Mouse (Mus musculus) liver, postnatal 0 days (tissue): ENCODE data around the gene Ly6g6f. TPM values are rescaled to one million over a fixed set of nuclear protein-coding genes. Genes with fewer than 3 reads are reported as not detected.

Experiments
- ATAC-seq: fragments of 200-750 bp; cut with Nextera tagmentation; 2 replicates; pipeline ENCODE4 v1.8.0; 2017; ENCODE audit warnings: mild to moderate bottlenecking, moderate library complexity
- DNase-seq: peaks from one replicate; pipeline ENCODE4 v3.0.0-alpha.2; 2016
- H3K27ac ChIP-seq: fragments of 300-500 bp; sonication (generic); 2 replicates; pipeline ENCODE4 v1.5.1; 2014; ENCODE audit warnings: antibody characterized with exemption, moderate library complexity, mild to moderate bottlenecking, low read depth
- H3K27me3 ChIP-seq: fragments of 300-500 bp; sonication (generic); 2 replicates; pipeline ENCODE4 v1.6.1; 2014; ENCODE audit warnings: low read length, control low read depth, mixed read lengths; ENCODE audit not compliant: insufficient read depth
- H3K36me3 ChIP-seq: fragments of 300-500 bp; sonication (generic); replicated peaks from 2 replicates; pipeline ENCODE4 v1.6.1; 2014; ENCODE audit warnings: mild to moderate bottlenecking, control low read depth, low read length, moderate library complexity, mixed read lengths; ENCODE audit not compliant: insufficient read depth
- H3K4me1 ChIP-seq: fragments of 300-500 bp; sonication (generic); 2 replicates; pipeline ENCODE4 v1.6.1; 2014; ENCODE audit warnings: antibody characterized with exemption, mild to moderate bottlenecking, control low read depth; ENCODE audit not compliant: insufficient read depth
- H3K4me2 ChIP-seq: fragments of 300-500 bp; sonication (generic); 2 replicates; pipeline ENCODE4 v1.6.1; 2014; ENCODE audit warnings: low read depth, mild to moderate bottlenecking, low read length, moderate library complexity, mixed read lengths
- H3K4me3 ChIP-seq: fragments of 300-500 bp; sonication (generic); 2 replicates; pipeline ENCODE4 v1.5.1; 2014; ENCODE audit warnings: low read depth, low read length
- H3K9ac ChIP-seq: fragments of 300-500 bp; sonication (generic); replicated peaks from 2 replicates; pipeline ENCODE4 v1.6.1; 2014; ENCODE audit warnings: mild to moderate bottlenecking, moderate library complexity
- H3K9me3 ChIP-seq: fragments of 300-500 bp; sonication (generic); 2 replicates; pipeline ENCODE4 v1.6.1; 2016; ENCODE audit warnings: mild to moderate bottlenecking, control low read depth, low read length, mixed read lengths
- CTCF ChIP-seq: sonication (generic); IDR thresholded peaks from 2 replicates; pipeline ENCODE4 v1.5.1; 2016; ENCODE audit warnings: antibody characterized with exemption, low read depth
- EP300 ChIP-seq: IDR thresholded peaks from 2 replicates; pipeline ENCODE4 v1.6.1; 2016; ENCODE audit warnings: antibody characterized with exemption, low read depth, mild to moderate bottlenecking
- WGBS: fragments of 180-500 bp; shearing (Covaris S2); extraction: QIAGEN DNeasy Blood & Tissue Kit; methylation state at CpG from one replicate; pipeline ENCODE4 v1.1.7; 2014; ENCODE audit not compliant: insufficient replicate concordance; 5-methylcytosine and 5-hydroxymethylcytosine counted together
- polyA plus RNA-seq: library from polyadenylated mRNA; unstranded; fragments of >200 nt; fragmentation: Nextera tagmentation; extraction: Ambion mirVana; gene quantifications from 2 replicates; pipeline ENCODE4 v1.2.1, GENCODE M21; 2015

Gene Ly6g6f
- polyA plus RNA-seq, 1 experiment from 2014 or later, result 5.3 TPM

DNA sequence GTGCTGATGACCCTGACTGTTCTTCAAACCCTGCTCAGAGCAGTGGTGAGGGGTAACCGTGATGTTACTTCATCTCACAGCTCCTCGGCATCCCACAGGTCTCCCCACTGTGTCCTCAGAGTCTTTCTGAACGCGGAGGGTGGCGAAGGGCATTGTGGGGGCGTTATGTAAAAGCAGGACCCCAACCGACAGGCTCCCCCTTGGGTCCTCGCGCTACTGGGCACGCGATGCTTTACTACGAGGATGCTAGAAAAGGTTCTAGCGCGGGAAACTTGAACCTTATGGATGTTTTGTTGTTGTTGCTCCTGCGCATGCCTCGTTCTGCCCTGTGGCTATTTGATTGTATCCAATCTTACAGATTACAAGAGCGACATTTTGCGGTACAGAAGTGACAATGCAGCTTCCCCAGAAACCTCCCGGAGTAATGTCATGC lies 36.5 kb upstream of the Ly6g6f start, which contains the start of gene Csnk2b:
Gene Csnk2b, minus strand, starts transcription at position 183 of the 433 bp plus-strand sequence.
- TF ChIP-seq CTCF (peak; percentile 46), EP300 (no peak)
- H3K27me3 ChIP-seq, result no peaks in the 10 kb centered on the region
- H3K4me1 ChIP-seq, result peaks cover 22% of the 10 kb centered on the region
- H3K36me3 ChIP-seq, result peaks cover 25% of the 10 kb centered on the region
- peak; percentile 1; the same call in 1 of the 2 replicates for ATAC-seq
- peak within 1 kb of the TSS; percentile 88 for H3K4me3 ChIP-seq
- H3K27ac ChIP-seq, result peak within 1 kb of the TSS; percentile 93
- H3K9ac ChIP-seq, result peak within 1 kb of the TSS; percentile 89
- no peaks in the 10 kb centered on the region for H3K9me3 ChIP-seq
- peak; percentile 48 for DNase-seq
- H3K4me2 ChIP-seq, result peak within 1 kb of the TSS; percentile 93
- WGBS, result under 1% methylated on average over 19 of the region's 19 CpGs

DNA sequence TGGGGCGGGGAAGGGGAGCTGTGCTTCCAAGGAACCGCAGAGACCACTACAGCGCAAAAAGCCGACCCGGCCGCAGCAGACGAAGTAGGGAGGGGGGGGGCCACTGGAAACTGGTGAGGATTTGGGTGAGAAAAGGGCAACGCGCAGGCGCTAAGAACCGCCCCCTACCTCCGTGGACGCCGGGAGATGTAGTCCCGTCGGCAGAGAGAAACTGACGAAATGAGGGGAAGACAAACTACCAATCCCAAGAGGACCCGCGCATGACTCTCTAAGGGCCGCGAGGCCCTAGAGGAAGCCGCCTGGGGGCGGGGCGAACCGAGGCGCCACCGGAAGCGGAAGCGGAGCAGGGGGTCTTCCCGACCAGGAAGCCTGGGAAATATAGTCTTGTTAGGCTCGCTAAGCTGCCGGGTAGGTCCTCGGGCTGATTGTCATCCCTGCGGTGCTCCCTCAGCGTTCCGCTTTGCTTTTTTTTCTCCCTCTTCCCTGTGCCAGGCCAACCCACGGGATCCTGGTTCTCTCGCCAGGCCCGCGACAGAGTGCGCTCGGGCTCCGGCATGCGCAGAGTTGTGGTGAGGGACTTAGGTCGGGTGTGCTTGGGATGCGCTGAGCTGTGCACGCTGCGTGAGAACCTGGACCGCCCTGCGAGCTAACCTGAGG lies 35.9 kb upstream of the Ly6g6f start, which contains the start of gene Gpank1:
Gene Gpank1, plus strand, starts transcription at position 313 of the 657 bp plus-strand sequence.
- Histone ChIP-seq H3K9me3 (no peaks in the 10 kb centered on the region), H3K27ac (peak within 1 kb of the TSS; percentile 93), H3K9ac (peak within 1 kb of the TSS; percentile 89), H3K36me3 (peaks cover 28% of the 10 kb centered on the region), H3K27me3 (no peaks in the 10 kb centered on the region), H3K4me2 (peak within 1 kb of the TSS; percentile 93), H3K4me1 (peaks cover 18% of the 10 kb centered on the region), H3K4me3 (peak within 1 kb of the TSS; percentile 88)
- peak; percentile 94 for ATAC-seq
- under 1% methylated on average over 46 of the region's 50 CpGs for WGBS
- peak; percentile 58; the same call in 1 of the 2 replicates for TF ChIP-seq EP300
- no peak for TF ChIP-seq CTCF
- DNase-seq, result peak; percentile 96

DNA sequence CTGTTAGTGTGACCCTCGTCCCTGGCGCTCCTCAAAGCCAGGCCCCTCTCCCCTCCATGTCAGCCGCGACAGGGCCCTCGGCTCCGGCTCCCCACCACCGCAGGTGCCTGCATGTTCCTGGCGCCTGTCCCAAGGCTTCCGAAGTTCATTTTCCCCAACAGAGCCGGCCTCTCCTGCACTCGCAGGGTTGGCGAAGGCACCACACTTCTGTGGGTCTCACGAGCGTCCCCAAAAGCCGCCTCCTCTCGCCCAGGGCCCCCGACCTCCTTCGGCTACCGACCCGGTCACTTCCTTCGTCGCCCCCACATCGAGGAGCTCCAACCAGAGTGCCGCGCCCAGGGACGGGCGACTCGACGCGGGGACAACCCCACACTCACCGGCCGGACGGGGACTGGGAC lies 35.3 kb upstream of the Ly6g6f start:
- Histone ChIP-seq H3K36me3 (peaks cover 33% of the 10 kb centered on the region), H3K4me3 (peak overlapping the region; percentile 88), H3K27me3 (no peaks in the 10 kb centered on the region), H3K27ac (peak overlapping the region; percentile 63), H3K9me3 (no peaks in the 10 kb centered on the region), H3K9ac (peak overlapping the region; percentile 89), H3K4me2 (peak overlapping the region; percentile 84), H3K4me1 (peaks cover 17% of the 10 kb centered on the region)
- DNase-seq, result no peak
- TF ChIP-seq EP300, result no peak
- no peak for TF ChIP-seq CTCF
- peak; percentile 10 for ATAC-seq
- under 1% methylated on average over 33 of the region's 33 CpGs for WGBS

DNA sequence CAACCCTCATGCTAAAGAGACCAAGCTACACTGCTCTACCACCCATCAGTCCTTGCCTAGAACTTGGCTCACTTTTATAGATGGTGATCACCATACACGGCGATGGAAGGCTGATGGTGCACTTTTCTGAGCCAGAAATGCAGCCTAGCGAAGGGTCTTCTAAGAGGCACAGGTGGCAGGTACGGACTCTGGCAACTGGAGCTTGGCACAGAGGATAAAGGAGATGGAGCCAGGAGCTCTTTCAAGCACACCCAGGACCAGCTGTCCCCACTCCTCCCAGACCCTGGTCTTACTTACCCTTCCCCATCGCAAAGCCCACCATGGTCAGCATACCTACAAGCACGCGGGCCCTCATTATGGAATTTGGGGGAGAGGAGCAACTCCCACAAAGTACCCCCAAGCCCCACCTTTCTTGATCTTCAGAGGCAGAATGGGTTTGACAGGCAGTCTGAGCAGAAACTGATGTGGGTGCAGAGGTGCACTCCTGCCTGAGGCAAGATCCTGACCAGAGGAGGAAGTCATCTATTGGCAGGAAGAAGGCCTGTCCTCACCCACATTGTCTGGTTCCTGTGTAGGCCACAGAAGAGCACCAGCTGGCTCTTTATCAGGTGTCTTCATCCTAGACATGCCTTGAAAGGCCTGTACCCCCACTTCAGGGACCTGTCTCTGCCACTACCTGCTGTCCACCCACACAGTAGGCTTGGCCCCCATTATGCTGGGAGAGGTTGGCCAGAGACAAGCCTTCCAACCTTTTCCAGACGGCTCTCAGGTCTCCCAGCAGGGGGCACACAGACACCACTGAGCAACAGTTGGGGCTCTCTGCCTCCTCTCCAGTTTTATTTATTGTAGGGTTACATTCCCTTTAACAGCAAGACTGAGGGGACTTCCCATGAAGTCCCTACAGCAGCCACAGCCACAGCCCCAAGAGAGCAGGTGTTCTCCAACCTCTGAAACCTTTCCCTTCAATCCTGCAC lies 29.9 kb upstream of the Ly6g6f start, which contains the start of gene Ly6g5b:
Gene Ly6g5b, minus strand, starts transcription at position 383 of the 974 bp plus-strand sequence.
- no peak within 1 kb of the TSS for H3K4me2 ChIP-seq
- WGBS, result 75% methylated on average over 8 of the region's 8 CpGs
- H3K27me3 ChIP-seq, result no peaks in the 10 kb centered on the region
- ATAC-seq (no peak; the same call in 1 of the 2 replicates), DNase-seq (peak; percentile 63)
- no peak within 1 kb of the TSS for H3K4me3 ChIP-seq
- 0 out of 2 replicates have a peak, but pooled peaks cover 3% of the 10 kb centered on the region for H3K4me1 ChIP-seq
- no peak within 1 kb of the TSS for H3K27ac ChIP-seq
- H3K9me3 ChIP-seq, result no peaks in the 10 kb centered on the region
- no peak within 1 kb of the TSS for H3K9ac ChIP-seq
- H3K36me3 ChIP-seq, result peaks cover 32% of the 10 kb centered on the region
- TF ChIP-seq CTCF (peak; percentile 75), EP300 (no peak)

DNA sequence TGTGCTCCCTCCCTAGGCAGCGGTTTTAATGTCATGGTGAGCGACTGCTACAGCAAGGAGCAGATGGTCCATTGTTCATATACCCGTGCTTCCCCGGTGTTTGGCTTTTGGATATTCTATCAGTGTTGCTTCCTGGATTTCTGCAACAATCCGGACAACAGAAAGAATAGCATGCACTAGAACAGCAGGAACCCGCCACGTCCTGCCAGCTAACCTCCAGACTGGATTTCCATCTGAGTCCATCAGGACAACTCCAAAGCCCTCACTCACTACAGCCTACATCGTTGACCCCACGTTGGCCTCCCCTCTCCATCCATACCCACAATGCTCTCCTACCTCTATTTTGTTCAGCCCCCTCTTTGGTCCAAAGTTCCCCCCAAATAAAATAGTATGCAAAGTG lies 26.4 kb upstream of the Ly6g6f start:
- H3K4me3 ChIP-seq, result no peak overlapping the region
- H3K36me3 ChIP-seq, result peaks cover 15% of the 10 kb centered on the region; the same call in 1 of the 2 replicates
- WGBS, result 63% methylated on average over 9 of the region's 9 CpGs
- H3K9me3 ChIP-seq, result no peaks in the 10 kb centered on the region
- ATAC-seq (no peak), DNase-seq (no peak)
- no peak for TF ChIP-seq CTCF
- no peak for TF ChIP-seq EP300
- H3K27ac ChIP-seq, result no peak overlapping the region
- H3K9ac ChIP-seq, result no peak overlapping the region
- no peaks in the 10 kb centered on the region for H3K4me1 ChIP-seq
- H3K27me3 ChIP-seq, result no peaks in the 10 kb centered on the region
- H3K4me2 ChIP-seq, result no peak overlapping the region
